ENCODE assay signal across 8 mouse cellular contexts in the genomic region with DNA sequence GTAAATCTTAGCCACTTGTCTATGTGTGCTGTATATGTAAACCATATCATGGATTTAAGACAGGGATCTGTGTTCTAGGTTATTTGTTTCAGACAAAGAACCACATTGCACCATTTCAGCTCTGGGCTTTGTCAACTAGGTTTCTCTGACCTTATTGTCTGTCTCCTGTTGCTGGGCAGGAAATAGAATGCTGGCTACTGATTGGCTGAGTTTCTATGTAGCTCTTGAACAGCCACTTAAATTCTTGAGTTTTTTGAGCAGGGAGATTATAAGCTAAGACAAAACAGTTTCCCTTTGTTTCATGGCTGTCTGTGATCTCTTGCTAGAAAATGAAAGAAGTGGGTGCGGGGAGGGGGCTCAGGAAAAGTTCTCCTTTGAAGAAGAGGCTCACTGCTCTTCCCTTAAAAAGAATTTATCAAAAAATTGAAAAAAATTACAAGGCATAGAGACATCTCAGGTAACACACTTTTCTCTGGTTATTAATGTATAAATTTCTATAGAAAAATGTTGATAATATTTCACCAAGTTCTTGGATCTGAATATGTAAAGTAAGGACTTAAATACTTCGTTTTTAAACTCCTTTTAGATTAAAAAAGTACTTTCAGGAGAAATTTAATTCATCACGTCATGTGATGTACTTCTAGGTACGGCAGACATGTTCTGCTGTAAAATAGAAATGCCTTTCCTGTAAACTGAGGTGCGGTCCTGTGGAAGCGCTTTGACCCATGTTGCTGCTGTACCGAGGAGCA. TPM values are rescaled to one million over a fixed set of nuclear protein-coding genes. Genes with fewer than 3 reads are reported as not detected.
DNase-seq lines count a peak whose midpoint lies in the region; ATAC-seq and TF ChIP-seq lines count a peak whose summit lies in the region.

No protein-coding gene starts in this region.

- no peak overlapping the region; the same call in 1 of the 2 replicates for H3K4me3 ChIP-seq in heart, adult 2 months
- H3K4me3 ChIP-seq in forebrain, embryonic 10.5 days: no peak overlapping the region
- H3K4me3 ChIP-seq in thymus, adult 2 months (ENCODE audit: control insufficient read depth, insufficient read depth, low read length): no peak overlapping the region

- H3K27me3 ChIP-seq in heart, adult 2 months (ENCODE audit: control insufficient read depth, insufficient read depth, low read length): no peaks in the 10 kb centered on the region
- no peaks in the 10 kb centered on the region for H3K27me3 ChIP-seq in forebrain, embryonic 10.5 days (ENCODE audit: poor library complexity, severe bottlenecking)
- no peaks in the 10 kb centered on the region for H3K27me3 ChIP-seq in thymus, adult 2 months (ENCODE audit: control insufficient read depth, insufficient read depth, low read length)

- TF ChIP-seq CTCF in heart, adult 2 months (IDR thresholded peaks at IDR 0.05): no peak
- TF ChIP-seq CTCF in thymus, adult 2 months (IDR thresholded peaks at IDR 0.05; ENCODE audit: borderline replicate concordance, control insufficient read depth, extremely low read depth, insufficient read depth, low read length, poor library complexity): no peak

- H3K36me3 ChIP-seq in heart, adult 2 months (ENCODE audit: control insufficient read depth, insufficient read depth, low read length): peaks cover 25% of the 10 kb centered on the region
- H3K36me3 ChIP-seq in forebrain, embryonic 10.5 days (replicated peaks): peaks cover 27% of the 10 kb centered on the region
- H3K36me3 ChIP-seq in thymus, adult 2 months (ENCODE audit: control insufficient read depth, insufficient read depth, low read length): peaks cover 17% of the 10 kb centered on the region

- no peak for TF ChIP-seq POLR2A in heart, adult 2 months (IDR thresholded peaks at IDR 0.05; ENCODE audit: insufficient read depth, low read depth, low read length)
- no peak for TF ChIP-seq POLR2A in thymus, adult 2 months (IDR thresholded peaks at IDR 0.05; ENCODE audit: control insufficient read depth, extremely low read depth, insufficient read depth, low read length, poor library complexity)

- 75% methylated on average over 7 of the region's 7 CpGs for WGBS in heart, adult 2 months
- 80% methylated on average over 7 of the region's 7 CpGs for WGBS in forebrain, embryonic 10.5 days
- WGBS in thymus, adult 2 months: 76% methylated on average over 7 of the region's 7 CpGs

- intact Hi-C loops in heart, adult 2 months (cut with DNase I): loop anchor here (1.0 kb wide), 2 partner anchors 88 to 133 kb away; no protein-coding TSS in a partner anchor
- intact Hi-C loops in heart, postnatal 36 days (cut with DNase I): loop anchor here (1.0 to 2.0 kb wide), 2 partner anchors 36 to 89 kb away; no protein-coding TSS in a partner anchor

- ATAC-seq in inflammation-experienced regulatory T-cells, adult 6 months: peak; percentile 74
- 0 out of 2 replicates have a peak, but pooled peaks have one; percentile 20 for ATAC-seq in megakaryocyte, adult 5-6 weeks (ENCODE audit: poor library complexity, severe bottlenecking)

- peak overlapping the region; percentile 69 for H3K27ac ChIP-seq in heart, adult 2 months
- H3K27ac ChIP-seq in forebrain, embryonic 10.5 days: peak overlapping the region; percentile 73
- H3K27ac ChIP-seq in thymus, adult 2 months (ENCODE audit: control insufficient read depth, insufficient read depth, low read length): peak overlapping the region; percentile 94

- no peaks in the 10 kb centered on the region; the same call in 1 of the 2 replicates for H3K9me3 ChIP-seq in forebrain, embryonic 10.5 days

- H3K4me1 ChIP-seq in heart, adult 2 months (ENCODE audit: control insufficient read depth, insufficient read depth, low read length): peaks cover 10% of the 10 kb centered on the region
- peaks cover 40% of the 10 kb centered on the region for H3K4me1 ChIP-seq in forebrain, embryonic 10.5 days
- peaks cover 8% of the 10 kb centered on the region for H3K4me1 ChIP-seq in thymus, adult 2 months (replicated peaks; ENCODE audit: control insufficient read depth, insufficient read depth, low read length)

- DNase-seq in heart, adult 2 months: peak in 1 of 2 experiments; percentile 34
- DNase-seq in heart, postnatal 36 days: no peak
- peak; percentile 83 for DNase-seq in MN1 (ENCODE audit: low spot score)
- DNase-seq in forebrain, embryonic 10.5 days (ENCODE audit: extremely low spot score, low spot score): peak; percentile 51
- peak; percentile 85 for DNase-seq in thymus, adult 2 months
- DNase-seq in right cerebral cortex, adult 2 months (ENCODE audit: low spot score in 2 of 2): no peak

- TF ChIP-seq EP300 in heart, adult 2 months (IDR thresholded peaks at IDR 0.05; ENCODE audit: insufficient read depth, low read depth, low read length): no peak

- H3K79me2 ChIP-seq in heart, adult 2 months (replicated peaks; ENCODE audit: control insufficient read depth, insufficient read depth, low read length): peaks cover 4% of the 10 kb centered on the region

- H3K9ac ChIP-seq in heart, adult 2 months (ENCODE audit: low read depth, low read length): no peak overlapping the region

RNA-seq across cellular contexts. Expression of a gene that starts 49.0 kb away (rescaled TPM):
- 10 to 100 TPM; 73.1 to 88.0 TPM for total RNA-seq in heart, adult 2 months (2021)
- polyA plus RNA-seq in heart, adult 2 months (2012; rRNA removed): 21.4 and 31.7 TPM in 2 replicates
- total RNA-seq in heart, postnatal 36 days (2021): 10 to 100 TPM; 78.1 to 88.5 TPM
- polyA plus RNA-seq in forebrain, embryonic 10.5 days (2016; fragmentation: Nextera tagmentation; extraction: Ambion mirVana): 44.2 and 46.7 TPM in 2 replicates
- 10 to 100 TPM; 79.8 to 94.2 (median 91.2) TPM for polyA plus RNA-seq in inflammation-experienced regulatory T-cells, adult 6 months (2017; shearing (Covaris generic))
- total RNA-seq in megakaryocyte, adult 5-6 weeks (2015): 101 and 129 TPM in 2 replicates
- 80.1 and 84.8 TPM in 2 replicates for total RNA-seq in megakaryocyte, adult 5-6 weeks (2017)
- polyA plus RNA-seq in thymus, adult 2 months (2012; rRNA removed): 65.1 and 79.5 TPM in 2 replicates

Comparison
In these comparisons a context has a peak if more than half of its experiments do, and no peak if none do; other contexts are left out.
1. DNase-seq: peak in MN1 (single experiment), forebrain, embryonic 10.5 days (single experiment) and thymus, adult 2 months (single experiment); none in heart, postnatal 36 days (0 of 2) and right cerebral cortex, adult 2 months (0 of 2).
2. Peak in every context shown above with its lines, with median percentiles within 50 percentile points of each other: H3K27ac ChIP-seq.